Mouse (Mus musculus) 416B (cell line): ENCODE measurements at regions not wholly inside any gene's neighbourhood (a gene's known extent, or its start where the extent isn't known, plus 50 kb on each side); places are given as distances from the start of the nearest gene placed in this dataset.

Experiments
- DNase-seq: peaks from one replicate; pipeline ENCODE4 v3.0.0; 2011; ENCODE audit warnings: low read depth

- no peak for DNase-seq
Observed at GRCm38 (mm10) chr4:7228980-7229379, 1009.9 kb downstream of the Car8 start.

GRCm38 (mm10) chr4:7222922-7223321, 1015.9 kb downstream of the Car8 start:
- DNase-seq, result no peak

GRCm38 (mm10) chr4:7220426-7220825, 1018.4 kb downstream of the Car8 start:
- no peak for DNase-seq

- no peak for DNase-seq
Observed at GRCm38 (mm10) chr4:7215048-7216030, 1023.5 kb downstream of the Car8 start.

- peak; percentile 90 for DNase-seq
Observed at GRCm38 (mm10) chr4:7206987-7207386, 1031.9 kb downstream of the Car8 start.

GRCm38 (mm10) chr4:7201816-7202215, 1037.0 kb downstream of the Car8 start:
- no peak for DNase-seq

GRCm38 (mm10) chr4:7199941-7200340, 1038.9 kb downstream of the Car8 start:
- peak; percentile 67 for DNase-seq

GRCm38 (mm10) chr4:7199052-7199451, 1039.8 kb downstream of the Car8 start:
- DNase-seq, result peak; percentile 68

GRCm38 (mm10) chr4:7196570-7196969, 1042.3 kb downstream of the Car8 start:
- no peak for DNase-seq

GRCm38 (mm10) chr4:7195619-7196018, 1043.2 kb downstream of the Car8 start:
- no peak for DNase-seq

GRCm38 (mm10) chr4:7191912-7192311, 1046.9 kb downstream of the Car8 start:
- no peak for DNase-seq

GRCm38 (mm10) chr4:7191228-7191627, 1047.6 kb downstream of the Car8 start:
- DNase-seq, result no peak

GRCm38 (mm10) chr4:7175030-7175429, 1063.8 kb downstream of the Car8 start:
- DNase-seq, result no peak

- DNase-seq, result peak; percentile 54
Observed at GRCm38 (mm10) chr4:7172528-7173306, 1066.1 kb downstream of the Car8 start.

GRCm38 (mm10) chr4:7171637-7172417, 1067.0 kb downstream of the Car8 start:
- no peak for DNase-seq

- DNase-seq, result no peak
Observed at GRCm38 (mm10) chr4:7161411-7161810, 1077.4 kb downstream of the Car8 start.

GRCm38 (mm10) chr4:7157883-7158282, 1081.0 kb downstream of the Car8 start:
- no peak for DNase-seq

- no peak for DNase-seq
Observed at GRCm38 (mm10) chr4:7154256-7154655, 1084.6 kb downstream of the Car8 start.

GRCm38 (mm10) chr4:7153835-7154234, 1085.0 kb downstream of the Car8 start:
- DNase-seq, result no peak

- no peak for DNase-seq
Observed at GRCm38 (mm10) chr4:7145756-7146155, 1093.1 kb downstream of the Car8 start.

GRCm38 (mm10) chr4:7144215-7144614, 1094.6 kb downstream of the Car8 start:
- DNase-seq, result no peak

- DNase-seq, result no peak
Observed at GRCm38 (mm10) chr4:7143676-7144075, 1095.2 kb downstream of the Car8 start.
